Mouse (Mus musculus): Measurements from ENCODE around the gene Jhy.

DNA sequence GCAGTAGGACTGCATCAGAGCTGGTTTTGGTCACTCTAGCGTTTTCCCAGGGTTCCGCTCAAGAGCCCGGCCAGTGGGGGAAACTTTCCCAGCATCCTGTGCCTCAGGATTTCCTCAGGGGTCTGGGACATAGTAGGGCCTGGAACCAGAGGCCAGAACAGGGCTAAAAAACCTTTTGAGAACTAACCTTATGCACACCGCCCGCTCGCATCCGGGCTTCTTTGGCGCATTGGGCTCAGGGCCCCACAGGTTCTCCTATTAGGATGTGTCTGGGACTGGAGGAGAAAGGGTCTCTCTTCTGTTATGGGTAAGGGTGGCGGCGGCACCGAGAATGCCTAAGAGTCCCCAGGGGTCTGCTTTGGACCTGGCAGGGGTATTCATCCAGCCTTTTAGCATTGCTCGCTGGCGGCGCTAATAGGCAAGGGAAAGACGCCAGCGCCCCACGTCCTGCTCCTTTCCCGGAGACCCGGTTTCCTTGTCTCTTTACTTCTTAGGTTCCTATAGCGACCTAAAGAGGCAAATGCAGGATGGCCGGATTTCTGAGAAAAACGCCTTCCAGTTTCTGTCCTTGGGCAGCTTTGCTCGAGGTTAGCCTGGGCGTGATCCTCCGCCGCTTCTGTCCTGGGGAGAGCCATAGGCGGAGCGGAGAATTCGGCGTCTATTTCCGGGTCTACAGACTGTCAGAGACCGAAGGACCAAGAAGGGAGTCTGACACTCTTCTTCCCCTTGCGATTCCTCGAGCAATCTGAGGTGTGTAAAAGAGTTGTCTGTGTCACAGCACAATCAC lies 92.4 kb downstream of the Jhy start:
- TF ChIP-seq CTCF (IDR thresholded peaks at IDR 0.05) = no peak
- TF ChIP-seq POLR2A (IDR thresholded peaks at IDR 0.05; ENCODE audit: insufficient read depth, low read depth, low read length) = no peak
- no peak for TF ChIP-seq EP300 (IDR thresholded peaks at IDR 0.05; ENCODE audit: insufficient read depth, low read depth, low read length)
